Mouse (Mus musculus): ENCODE measurements around the gene Vmn1r80. TPM values are rescaled to one million over a fixed set of nuclear protein-coding genes. Genes with fewer than 3 reads are reported as not detected.
"Not testable (repeated sequence)": the region's sequence is repeated elsewhere in the genome, so short reads cannot be mapped to it uniquely, and the experiment has no call there.

Gene Vmn1r80
- total RNA-seq (2021): not detected
- long read RNA-seq, experiment 1: 0 reads
- long read RNA-seq, experiment 2: 0 reads

GRCm38 (mm10) chr7:12188986-12189385 lies at the start of gene Vmn1r80:
Gene Vmn1r80, plus strand, starts transcription at chr7:12189286.
- no peak for DNase-seq (ENCODE audit: low spot score in 2 of 2)

- no peak for DNase-seq (ENCODE audit: low spot score in 2 of 2)
These were observed 39.1 kb upstream of the Vmn1r80 start, which contains the start of gene Vmn1r78 for GRCm38 (mm10) chr7:12149957-12150356. Gene Vmn1r78, plus strand, starts transcription at chr7:12150257.

- DNase-seq (ENCODE audit: low spot score in 2 of 2): not testable (repeated sequence)
These were observed 32.6 kb upstream of the Vmn1r80 start for GRCm38 (mm10) chr7:12156463-12156862.

- DNase-seq (ENCODE audit: low spot score in 2 of 2): not testable (repeated sequence)
These were observed 18.1 kb upstream of the Vmn1r80 start, which contains the start of gene Vmn1r79 for GRCm38 (mm10) chr7:12170979-12171378. Gene Vmn1r79, plus strand, starts transcription at chr7:12171279.

GRCm38 (mm10) chr7:12172926-12173325 lies 16.2 kb upstream of the Vmn1r80 start:
- DNase-seq (ENCODE audit: low spot score in 2 of 2): not testable (repeated sequence)

- no peak for DNase-seq (ENCODE audit: low spot score in 2 of 2)
These were observed 15.1 kb downstream of the Vmn1r80 start for GRCm38 (mm10) chr7:12204141-12204540.

Other genes starting within 250 kb of the Vmn1r80 start
- gene Vmn1r77, start 152.5 kb upstream of the Vmn1r80 start, total RNA-seq (2021): not detected
- not detected for gene Vmn1r78, start 39.0 kb upstream of the Vmn1r80 start, total RNA-seq (2021)
- gene Vmn1r79, start 18.0 kb upstream of the Vmn1r80 start, total RNA-seq (2021): 1 to 10 TPM in 1 of 2 experiments, under 1 TPM in 1; 0.78 to 1.0 TPM
- gene Vmn1r81, start 79.0 kb downstream of the Vmn1r80 start, total RNA-seq (2021): not detected
- not detected for gene Vmn1r82, start 111.1 kb downstream of the Vmn1r80 start, total RNA-seq (2021)
- not detected for gene Vmn1r83, start 140.2 kb downstream of the Vmn1r80 start, total RNA-seq (2021)
- gene Vmn1r84, start 180.0 kb downstream of the Vmn1r80 start, total RNA-seq (2021): not detected
- 1 to 10 TPM; 9.5 to 9.6 TPM for gene Zfp551, start 233.5 kb downstream of the Vmn1r80 start, total RNA-seq (2021)